Mouse (Mus musculus) telencephalon, adult 2 months (tissue): ENCODE measurements at regions not wholly inside any gene's neighbourhood (a gene's known extent, or its start where the extent isn't known, plus 50 kb on each side); places are given as distances from the start of the nearest gene placed in this dataset.

Experiments
- DNase-seq: peaks from one replicate; pipeline ENCODE4 v3.0.0-alpha.2; 2011; ENCODE audit warnings: low read depth, low spot score

- no peak for DNase-seq
Observed at GRCm38 (mm10) chr2:178924456-178925115, 494.3 kb downstream of the Cdh26 start.

GRCm38 (mm10) chr2:178927038-178927660 is 496.8 kb downstream of the Cdh26 start:
- no peak for DNase-seq

GRCm38 (mm10) chr2:178929033-178929432 is 498.7 kb downstream of the Cdh26 start:
- peak; percentile 43 for DNase-seq

GRCm38 (mm10) chr2:178930125-178930524 is 499.8 kb downstream of the Cdh26 start:
- DNase-seq, result no peak

- DNase-seq, result no peak
Observed at GRCm38 (mm10) chr2:178948471-178948870, 493.8 kb upstream of the Cdh4 start.

GRCm38 (mm10) chr2:178949103-178949502 is 493.1 kb upstream of the Cdh4 start:
- DNase-seq, result no peak

- no peak for DNase-seq
Observed at GRCm38 (mm10) chr2:178950304-178950703, 491.9 kb upstream of the Cdh4 start.

- peak; percentile 26 for DNase-seq
Observed at GRCm38 (mm10) chr2:178954420-178955067, 487.7 kb upstream of the Cdh4 start.

- no peak for DNase-seq
Observed at GRCm38 (mm10) chr2:178958829-178959228, 483.4 kb upstream of the Cdh4 start.

- no peak for DNase-seq
Observed at GRCm38 (mm10) chr2:178959603-178960002, 482.6 kb upstream of the Cdh4 start.

GRCm38 (mm10) chr2:178967584-178968365 is 474.5 kb upstream of the Cdh4 start:
- DNase-seq, result no peak

- no peak for DNase-seq
Observed at GRCm38 (mm10) chr2:178969732-178970131, 472.5 kb upstream of the Cdh4 start.

- no peak for DNase-seq
Observed at GRCm38 (mm10) chr2:178975366-178975765, 466.9 kb upstream of the Cdh4 start.

GRCm38 (mm10) chr2:178976046-178976445 is 466.2 kb upstream of the Cdh4 start:
- DNase-seq, result no peak

- DNase-seq, result no peak
Observed at GRCm38 (mm10) chr2:178976495-178976894, 465.7 kb upstream of the Cdh4 start.

GRCm38 (mm10) chr2:178979451-178979850 is 462.8 kb upstream of the Cdh4 start:
- no peak for DNase-seq

- DNase-seq, result no peak
Observed at GRCm38 (mm10) chr2:178981736-178982502, 460.3 kb upstream of the Cdh4 start.

GRCm38 (mm10) chr2:178983801-178984200 is 458.4 kb upstream of the Cdh4 start:
- DNase-seq, result no peak

GRCm38 (mm10) chr2:178987935-178988334 is 454.3 kb upstream of the Cdh4 start:
- DNase-seq, result no peak

- no peak for DNase-seq
Observed at GRCm38 (mm10) chr2:178989291-178989690, 452.9 kb upstream of the Cdh4 start.

- DNase-seq, result no peak
Observed at GRCm38 (mm10) chr2:178989784-178990183, 452.4 kb upstream of the Cdh4 start.
